Mouse (Mus musculus): ENCODE results near the gene Klc1. TPM values are rescaled to one million over a fixed set of nuclear protein-coding genes. Genes with fewer than 3 reads are reported as not detected.

Gene Klc1
- total RNA-seq, 1 experiment: 47.9 TPM

DNA sequence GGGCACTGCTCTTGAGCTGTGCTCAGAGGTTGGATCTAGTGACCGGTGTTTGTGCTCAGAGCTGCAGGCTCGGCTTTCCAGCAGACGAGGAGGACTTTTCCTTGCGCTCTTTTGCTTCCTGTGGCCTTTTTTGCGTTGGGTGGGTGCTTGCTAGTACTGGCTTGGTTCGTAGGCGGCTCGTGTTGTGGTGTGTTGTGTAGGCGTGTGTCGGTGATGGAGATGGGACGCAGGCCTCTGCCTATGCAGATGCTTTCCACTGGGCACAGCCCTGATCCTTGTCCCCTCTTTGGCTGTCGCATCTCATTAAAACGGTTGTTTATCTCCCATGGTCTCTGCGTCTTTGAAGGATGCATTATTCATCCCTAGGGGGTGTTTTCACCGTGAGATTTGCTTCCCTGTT is 16.2 kb downstream of the Klc1 start:
- Histone ChIP-seq H3K4me1 (ENCODE audit: control insufficient read depth in 2 of 2, insufficient read depth in 2 of 2, low read length in 2 of 2, poor library complexity in 1 of 2) (peaks cover 3 to 13% of the 10 kb centered on the region in 2 experiments; a peak in 2 of 4 replicates), H3K9me3 (ENCODE audit: control insufficient read depth, insufficient read depth, low read depth, low read length) (no peaks in the 10 kb centered on the region), H3K9ac (ENCODE audit: insufficient read depth, low read depth, low read length, poor library complexity, severe bottlenecking) (no peak overlapping the region), H3K4me3 (ENCODE audit: insufficient read depth in 1 of 2, low read depth in 1 of 2, low read length in 2 of 2, poor library complexity in 1 of 2, severe bottlenecking in 1 of 2) (no peak overlapping the region), H3K27ac (ENCODE audit: insufficient read depth, low read depth, low read length, poor library complexity, severe bottlenecking) (no peak overlapping the region), H3K36me3 (ENCODE audit: control insufficient read depth, insufficient read depth, low read length, poor library complexity, severe bottlenecking) (peaks cover 37% of the 10 kb centered on the region)
- TF ChIP-seq CHD2 (IDR thresholded peaks at IDR 0.05; ENCODE audit: low read depth, low read length) (no peak), HCFC1 (IDR thresholded peaks at IDR 0.05; ENCODE audit: borderline replicate concordance, insufficient read depth, low read length) (no peak), MAFK (IDR thresholded peaks at IDR 0.05; ENCODE audit: insufficient read depth, low read depth, low read length) (no peak), ZC3H11A (IDR thresholded peaks at IDR 0.05; ENCODE audit: borderline replicate concordance, low read depth, low read length) (no peak), ZNF384 (IDR thresholded peaks at IDR 0.05; ENCODE audit: low read depth, low read length) (no peak)
- no peak for DNase-seq (ENCODE audit: low read depth, low spot score)
- in situ Hi-C loops (cut with MboI; ENCODE audit: low sequenced_read_pairs in 2 of 2, unreplicated experiment in 2 of 2): no loop called here

DNA sequence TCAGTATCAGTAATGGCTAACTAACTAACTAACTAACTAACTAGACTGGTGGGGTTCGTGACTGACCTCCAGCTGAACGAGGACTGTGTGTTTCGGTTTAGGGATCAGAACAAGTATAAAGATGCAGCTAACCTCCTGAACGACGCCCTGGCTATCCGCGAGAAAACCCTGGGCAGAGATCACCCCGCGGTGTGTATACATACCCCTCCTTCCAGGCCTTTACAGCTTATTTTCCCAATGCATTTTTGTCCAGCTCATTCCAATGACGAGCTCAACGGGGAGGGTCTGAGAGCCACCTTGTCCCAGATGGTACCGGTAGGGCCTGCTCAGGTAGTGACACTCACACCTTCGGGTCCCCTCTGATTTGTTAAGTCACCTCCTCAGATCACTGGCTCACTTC is 19.3 kb downstream of the Klc1 start:
- TF ChIP-seq CHD2 (IDR thresholded peaks at IDR 0.05; ENCODE audit: low read depth, low read length) (no peak), ZC3H11A (IDR thresholded peaks at IDR 0.05; ENCODE audit: borderline replicate concordance, low read depth, low read length) (no peak), HCFC1 (IDR thresholded peaks at IDR 0.05; ENCODE audit: borderline replicate concordance, insufficient read depth, low read length) (no peak), ZNF384 (IDR thresholded peaks at IDR 0.05; ENCODE audit: low read depth, low read length) (no peak), MAFK (IDR thresholded peaks at IDR 0.05; ENCODE audit: insufficient read depth, low read depth, low read length) (no peak)
- in situ Hi-C loops (cut with MboI; ENCODE audit: low sequenced_read_pairs in 2 of 2, unreplicated experiment in 2 of 2): no loop called here
- Histone ChIP-seq H3K9me3 (ENCODE audit: control insufficient read depth, insufficient read depth, low read depth, low read length) (no peaks in the 10 kb centered on the region), H3K4me1 (ENCODE audit: control insufficient read depth in 2 of 2, insufficient read depth in 2 of 2, low read length in 2 of 2, poor library complexity in 1 of 2) (peaks cover 3 to 12% of the 10 kb centered on the region in 2 experiments; a peak in 2 of 4 replicates), H3K27ac (ENCODE audit: insufficient read depth, low read depth, low read length, poor library complexity, severe bottlenecking) (no peak overlapping the region), H3K9ac (ENCODE audit: insufficient read depth, low read depth, low read length, poor library complexity, severe bottlenecking) (no peak overlapping the region), H3K36me3 (ENCODE audit: control insufficient read depth, insufficient read depth, low read length, poor library complexity, severe bottlenecking) (peaks cover 46% of the 10 kb centered on the region; the same call in 1 of the 2 replicates), H3K4me3 (ENCODE audit: insufficient read depth in 1 of 2, low read depth in 1 of 2, low read length in 2 of 2, poor library complexity in 1 of 2, severe bottlenecking in 1 of 2) (no peak overlapping the region)
- no peak for DNase-seq (ENCODE audit: low read depth, low spot score)

DNA sequence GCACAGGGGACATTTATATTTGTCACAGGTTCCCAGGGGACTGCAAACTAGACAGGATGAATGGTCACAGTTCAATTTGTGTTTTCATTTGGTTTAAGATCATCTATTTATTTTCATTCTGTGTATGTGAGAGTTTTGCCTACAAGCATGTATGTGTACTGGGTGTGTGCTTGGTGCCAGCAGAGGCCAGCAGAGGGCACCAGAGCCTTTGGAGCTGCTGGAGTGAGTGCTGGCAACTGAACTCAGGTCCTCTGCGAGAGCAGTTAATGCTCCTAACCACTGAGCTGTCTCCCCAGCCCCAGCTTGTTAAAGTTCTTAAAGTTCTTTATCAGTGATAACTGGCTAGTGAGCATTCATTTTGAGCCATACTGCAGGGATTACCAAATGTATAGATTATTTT is 20.9 kb downstream of the Klc1 start:
- peak; percentile 13; the same call in 1 of the 2 replicates for TF ChIP-seq ZC3H11A (IDR thresholded peaks at IDR 0.05; ENCODE audit: borderline replicate concordance, low read depth, low read length)
- no peak for TF ChIP-seq ZNF384 (IDR thresholded peaks at IDR 0.05; ENCODE audit: low read depth, low read length)
- no peak overlapping the region for H3K9ac ChIP-seq (ENCODE audit: insufficient read depth, low read depth, low read length, poor library complexity, severe bottlenecking)
- H3K36me3 ChIP-seq (ENCODE audit: control insufficient read depth, insufficient read depth, low read length, poor library complexity, severe bottlenecking): peaks cover 46% of the 10 kb centered on the region; the same call in 1 of the 2 replicates
- no peak overlapping the region for H3K27ac ChIP-seq (ENCODE audit: insufficient read depth, low read depth, low read length, poor library complexity, severe bottlenecking)
- no peaks in the 10 kb centered on the region for H3K9me3 ChIP-seq (ENCODE audit: control insufficient read depth, insufficient read depth, low read depth, low read length)
- no peak for DNase-seq (ENCODE audit: low read depth, low spot score)
- in situ Hi-C loops (cut with MboI; ENCODE audit: low sequenced_read_pairs in 2 of 2, unreplicated experiment in 2 of 2): no loop called here
- no peak overlapping the region for H3K4me3 ChIP-seq (ENCODE audit: insufficient read depth in 1 of 2, low read depth in 1 of 2, low read length in 2 of 2, poor library complexity in 1 of 2, severe bottlenecking in 1 of 2)
- peaks cover 0 to 3% of the 10 kb centered on the region in 2 experiments; a peak in 1 of 4 replicates for H3K4me1 ChIP-seq (ENCODE audit: control insufficient read depth in 2 of 2, insufficient read depth in 2 of 2, low read length in 2 of 2, poor library complexity in 1 of 2)

DNA sequence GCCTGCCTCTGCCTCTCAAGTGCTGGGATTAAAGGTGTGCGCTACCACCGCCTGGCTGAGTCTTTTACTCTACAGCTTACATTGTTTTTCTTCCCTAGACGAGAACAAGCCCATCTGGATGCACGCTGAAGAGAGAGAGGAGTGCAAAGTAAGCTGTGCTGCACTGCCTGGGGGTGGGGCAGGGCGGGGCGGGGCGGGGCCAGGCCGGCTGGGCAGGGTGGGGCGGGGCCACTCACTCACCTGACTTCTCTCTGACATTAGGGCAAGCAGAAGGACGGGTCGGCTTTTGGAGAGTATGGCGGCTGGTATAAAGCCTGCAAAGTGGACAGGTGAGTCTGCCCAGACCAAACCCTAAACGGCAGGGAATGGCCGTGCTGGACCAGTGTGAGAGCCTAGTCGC is 26.5 kb downstream of the Klc1 start:
- in situ Hi-C loops (cut with MboI; ENCODE audit: low sequenced_read_pairs in 2 of 2, unreplicated experiment in 2 of 2): no loop called here
- no peak overlapping the region for H3K4me3 ChIP-seq (ENCODE audit: insufficient read depth in 1 of 2, low read depth in 1 of 2, low read length in 2 of 2, poor library complexity in 1 of 2, severe bottlenecking in 1 of 2)
- H3K9ac ChIP-seq (ENCODE audit: insufficient read depth, low read depth, low read length, poor library complexity, severe bottlenecking): no peak overlapping the region
- TF ChIP-seq ZC3H11A (IDR thresholded peaks at IDR 0.05; ENCODE audit: borderline replicate concordance, low read depth, low read length) (no peak), ZNF384 (IDR thresholded peaks at IDR 0.05; ENCODE audit: low read depth, low read length) (no peak), HCFC1 (IDR thresholded peaks at IDR 0.05; ENCODE audit: borderline replicate concordance, insufficient read depth, low read length) (no peak), CHD2 (IDR thresholded peaks at IDR 0.05; ENCODE audit: low read depth, low read length) (no peak), MAFK (IDR thresholded peaks at IDR 0.05; ENCODE audit: insufficient read depth, low read depth, low read length) (no peak)
- H3K9me3 ChIP-seq (ENCODE audit: control insufficient read depth, insufficient read depth, low read depth, low read length): no peaks in the 10 kb centered on the region
- H3K27ac ChIP-seq (ENCODE audit: insufficient read depth, low read depth, low read length, poor library complexity, severe bottlenecking): no peak overlapping the region
- no peak for DNase-seq (ENCODE audit: low read depth, low spot score)
- peaks cover 57% of the 10 kb centered on the region for H3K36me3 ChIP-seq (ENCODE audit: control insufficient read depth, insufficient read depth, low read length, poor library complexity, severe bottlenecking)
- H3K4me1 ChIP-seq (ENCODE audit: control insufficient read depth in 2 of 2, insufficient read depth in 2 of 2, low read length in 2 of 2, poor library complexity in 1 of 2): peaks cover 0 to 20% of the 10 kb centered on the region in 2 experiments; a peak in 2 of 4 replicates

DNA sequence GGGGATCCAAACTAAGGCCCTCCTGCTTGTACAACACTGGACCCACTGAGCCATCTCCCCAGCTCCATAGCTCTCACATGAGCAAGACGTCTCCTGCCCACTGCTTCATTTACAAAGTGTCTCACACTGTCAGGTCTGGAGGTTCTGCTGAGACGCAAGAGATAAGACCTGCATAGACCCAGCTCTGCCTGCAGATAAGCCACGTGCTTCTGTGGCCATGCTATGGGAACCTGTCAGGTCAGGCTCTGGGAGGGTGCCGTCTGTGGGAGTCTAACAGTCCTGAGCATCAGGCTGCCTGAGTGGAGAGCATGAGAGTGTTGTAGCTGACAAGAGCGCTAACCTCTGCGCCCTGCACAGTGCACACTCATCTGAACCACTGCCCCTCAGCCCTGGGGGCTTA is 28.4 kb downstream of the Klc1 start:
- no peak for DNase-seq (ENCODE audit: low read depth, low spot score)
- peaks cover 0 to 20% of the 10 kb centered on the region in 2 experiments; a peak in 2 of 4 replicates for H3K4me1 ChIP-seq (ENCODE audit: control insufficient read depth in 2 of 2, insufficient read depth in 2 of 2, low read length in 2 of 2, poor library complexity in 1 of 2)
- no peak for TF ChIP-seq CHD2 (IDR thresholded peaks at IDR 0.05; ENCODE audit: low read depth, low read length)
- TF ChIP-seq ZC3H11A (IDR thresholded peaks at IDR 0.05; ENCODE audit: borderline replicate concordance, low read depth, low read length): no peak
- TF ChIP-seq MAFK (IDR thresholded peaks at IDR 0.05; ENCODE audit: insufficient read depth, low read depth, low read length): no peak
- TF ChIP-seq ZNF384 (IDR thresholded peaks at IDR 0.05; ENCODE audit: low read depth, low read length): no peak
- no peak for TF ChIP-seq HCFC1 (IDR thresholded peaks at IDR 0.05; ENCODE audit: borderline replicate concordance, insufficient read depth, low read length)
- in situ Hi-C loops (cut with MboI; ENCODE audit: low sequenced_read_pairs in 2 of 2, unreplicated experiment in 2 of 2): no loop called here
- H3K36me3 ChIP-seq (ENCODE audit: control insufficient read depth, insufficient read depth, low read length, poor library complexity, severe bottlenecking): peaks cover 60% of the 10 kb centered on the region
- H3K27ac ChIP-seq (ENCODE audit: insufficient read depth, low read depth, low read length, poor library complexity, severe bottlenecking): no peak overlapping the region
- H3K9me3 ChIP-seq (ENCODE audit: control insufficient read depth, insufficient read depth, low read depth, low read length): no peaks in the 10 kb centered on the region
- no peak overlapping the region for H3K4me3 ChIP-seq (ENCODE audit: insufficient read depth in 1 of 2, low read depth in 1 of 2, low read length in 2 of 2, poor library complexity in 1 of 2, severe bottlenecking in 1 of 2)
- no peak overlapping the region for H3K9ac ChIP-seq (ENCODE audit: insufficient read depth, low read depth, low read length, poor library complexity, severe bottlenecking)
